Mouse (Mus musculus): Measurements from ENCODE around the gene Cryl1.

GRCm38 (mm10) chr14:57334833-57335232, 63.5 kb downstream of the Cryl1 start:
- TF ChIP-seq CTCF (IDR thresholded peaks at IDR 0.05 in 2 of 3, conservative IDR thresholded peaks at IDR 0.05 in 1 of 3; ENCODE audit: control insufficient read depth in 1 of 3, insufficient read depth in 1 of 3, low read depth in 2 of 3, low read length in 3 of 3, poor library complexity in 1 of 3, severe bottlenecking in 1 of 3): peak; percentile 50 to 64 (median 54)
- no peak for TF ChIP-seq ETS1 (IDR thresholded peaks at IDR 0.05; ENCODE audit: low read depth, low read length)
- no peak for TF ChIP-seq MAFK (IDR thresholded peaks at IDR 0.05; ENCODE audit: borderline replicate concordance, low read depth, low read length)
- no peak for TF ChIP-seq USF1 (IDR thresholded peaks at IDR 0.05; ENCODE audit: low read depth, low read length)
- TF ChIP-seq MYB (IDR thresholded peaks at IDR 0.05; ENCODE audit: low read depth, low read length): no peak
- TF ChIP-seq POLR2A (IDR thresholded peaks at IDR 0.05; ENCODE audit: control insufficient read depth in 1 of 2, insufficient read depth in 1 of 2, low read depth in 1 of 2, low read length in 2 of 2, poor library complexity in 1 of 2): no peak
- TF ChIP-seq TCF12 (IDR thresholded peaks at IDR 0.05; ENCODE audit: low read depth, low read length): no peak
- no peak for TF ChIP-seq EP300 (IDR thresholded peaks at IDR 0.05; ENCODE audit: low read depth in 1 of 2, low read length in 2 of 2)
- no peak for TF ChIP-seq MAX (IDR thresholded peaks at IDR 0.05; ENCODE audit: low read length)
- no peak for TF ChIP-seq BHLHE40 (IDR thresholded peaks at IDR 0.05; ENCODE audit: borderline replicate concordance, low read depth, low read length)
- TF ChIP-seq ZNF384 (IDR thresholded peaks at IDR 0.05; ENCODE audit: low read depth, low read length): no peak
- TF ChIP-seq NRF1 (IDR thresholded peaks at IDR 0.05; ENCODE audit: insufficient read depth, low read depth, low read length, poor library complexity, severe bottlenecking): no peak
- TF ChIP-seq E2F4 (IDR thresholded peaks at IDR 0.05; ENCODE audit: borderline replicate concordance, low read depth, low read length): no peak
- no peak for TF ChIP-seq ZMIZ1 (IDR thresholded peaks at IDR 0.05; ENCODE audit: low read depth, low read length)

All from MEL (cell line).